Mouse (Mus musculus): ENCODE results near the gene Ppm1j. TPM values are rescaled to one million over a fixed set of nuclear protein-coding genes. Genes with fewer than 3 reads are reported as not detected.

The Ppm1j gene
- polyA plus RNA-seq (2017; shearing (Covaris generic)) = 62.9 TPM

GRCm38 (mm10) chr3:104780561-104781420 lies at the start of gene Ppm1j:
Ppm1j (plus strand) TSS chr3:104781056.

DNA sequence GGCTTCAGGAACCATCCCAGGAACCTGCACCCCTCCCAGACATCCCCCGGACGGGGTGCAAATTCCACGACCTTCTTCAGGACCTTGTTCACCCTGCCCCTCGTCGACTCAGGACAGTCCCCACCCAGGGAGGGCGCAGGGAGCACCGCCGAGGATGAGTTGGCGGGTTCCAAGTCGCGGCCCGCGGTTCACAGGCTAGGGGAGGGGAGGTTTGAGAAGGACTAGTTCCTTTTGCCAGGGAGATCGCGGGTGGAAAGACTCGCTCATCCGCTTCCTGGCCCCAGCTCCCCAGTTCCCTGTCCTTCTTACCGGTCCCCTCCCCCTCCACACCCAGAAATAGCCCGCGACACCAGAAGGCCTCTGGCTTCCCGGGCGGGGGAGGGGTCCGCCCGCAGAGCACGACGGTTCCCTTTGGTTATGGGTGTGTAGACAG lies 631 bp downstream of the Ppm1j start, which contains the start of gene Fam19a3:
Gene Fam19a3, minus strand, starts transcription at position 370 of the 433 bp plus-strand sequence.

DNA sequence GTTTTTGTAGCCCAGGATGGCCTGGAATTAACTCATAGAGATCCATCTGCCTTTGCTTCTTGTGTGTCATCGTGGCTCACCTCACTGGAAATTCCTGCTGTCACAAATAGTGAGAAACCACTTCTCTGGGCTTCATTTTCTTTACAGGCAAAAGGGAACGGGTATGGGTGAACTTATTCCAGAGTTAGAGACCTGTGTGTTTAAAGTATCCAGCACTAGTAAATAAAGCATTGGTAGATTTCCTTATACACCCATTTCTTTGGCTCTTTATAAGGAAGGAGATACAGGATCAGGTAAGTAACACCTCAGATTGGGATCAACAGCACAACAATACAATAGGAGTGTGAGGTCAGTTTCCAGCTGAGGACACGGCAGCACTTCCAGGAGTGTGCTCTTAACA lies 7.2 kb downstream of the Ppm1j start, which contains the start of gene Rhoc:
Gene Rhoc, plus strand, starts transcription at position 301 of the 400 bp plus-strand sequence.

DNA sequence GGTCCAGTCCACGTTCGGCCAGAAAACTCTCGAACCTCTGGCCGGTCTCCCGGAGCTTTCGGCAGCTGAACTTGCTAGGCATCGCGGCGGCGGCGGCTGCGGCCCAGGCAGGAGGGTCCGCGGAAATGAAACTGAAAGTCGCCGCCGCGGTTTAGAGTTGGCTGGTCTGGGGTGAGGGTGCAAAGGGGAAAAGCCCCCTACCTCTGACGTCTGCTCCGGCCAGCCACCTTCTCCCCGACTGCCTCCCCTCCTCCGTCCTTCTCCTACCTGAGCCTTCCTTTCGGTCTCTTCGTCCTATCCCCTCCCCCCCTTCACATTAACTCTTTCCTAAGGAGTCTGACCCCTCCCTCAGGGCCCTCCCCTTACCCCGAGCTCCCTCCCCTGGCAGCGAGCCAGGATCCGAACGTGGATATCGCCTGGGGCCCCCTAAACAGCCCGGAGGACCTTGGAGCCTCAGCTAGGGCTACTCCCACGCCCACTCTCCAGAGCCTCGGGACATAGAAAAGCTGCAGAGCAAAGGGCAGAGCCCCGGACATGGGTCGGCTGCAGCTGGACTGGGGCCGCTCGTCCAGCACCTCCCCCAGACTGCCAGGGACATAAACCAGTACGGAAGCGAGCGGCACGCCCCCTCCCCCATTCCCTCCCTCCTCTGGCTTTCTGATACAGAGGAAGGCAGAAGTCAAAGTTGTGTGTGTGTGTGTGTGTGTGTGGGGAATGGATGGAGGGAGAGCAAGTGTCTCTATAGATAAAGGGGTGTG lies 37.3 kb downstream of the Ppm1j start, which contains the start of gene Mov10:
Gene Mov10, minus strand, starts transcription at position 573 of the 758 bp plus-strand sequence.

Other genes starting within 250 kb of the Ppm1j start
- gene Slc16a1, start 142.4 kb upstream of the Ppm1j start, polyA plus RNA-seq (2017; shearing (Covaris generic)) = 23.1 TPM
- 1.2 TPM for gene Fam19a3, start 784 bp downstream of the Ppm1j start, polyA plus RNA-seq (2017; shearing (Covaris generic))
- gene Rhoc, start 7.3 kb downstream of the Ppm1j start, polyA plus RNA-seq (2017; shearing (Covaris generic)) = 13.8 TPM
- gene Mov10, start 37.5 kb downstream of the Ppm1j start, polyA plus RNA-seq (2017; shearing (Covaris generic)) = 55.2 TPM
- gene St7l, start 82.9 kb downstream of the Ppm1j start, polyA plus RNA-seq (2017; shearing (Covaris generic)) = 47.8 TPM
- 569 TPM for gene Capza1, start 83.4 kb downstream of the Ppm1j start, polyA plus RNA-seq (2017; shearing (Covaris generic))
- gene Wnt2b, start 180.9 kb downstream of the Ppm1j start, polyA plus RNA-seq (2017; shearing (Covaris generic)) = 0.22 TPM

Data from activated CD4-positive, CD25-positive, alpha-beta regulatory T cell, adult 9 weeks (primary cell).